Mouse (Mus musculus): ENCODE measurements around the gene Rnf126. TPM values are rescaled to one million over a fixed set of nuclear protein-coding genes. Genes with fewer than 3 reads are reported as not detected.
"Not testable (repeated sequence)": the region's sequence is repeated elsewhere in the genome, so short reads cannot be mapped to it uniquely, and the experiment has no call there.

Gene Rnf126
- total RNA-seq, 2 experiments from 2014 or later, result 47.4 to 51.1 TPM

DNA sequence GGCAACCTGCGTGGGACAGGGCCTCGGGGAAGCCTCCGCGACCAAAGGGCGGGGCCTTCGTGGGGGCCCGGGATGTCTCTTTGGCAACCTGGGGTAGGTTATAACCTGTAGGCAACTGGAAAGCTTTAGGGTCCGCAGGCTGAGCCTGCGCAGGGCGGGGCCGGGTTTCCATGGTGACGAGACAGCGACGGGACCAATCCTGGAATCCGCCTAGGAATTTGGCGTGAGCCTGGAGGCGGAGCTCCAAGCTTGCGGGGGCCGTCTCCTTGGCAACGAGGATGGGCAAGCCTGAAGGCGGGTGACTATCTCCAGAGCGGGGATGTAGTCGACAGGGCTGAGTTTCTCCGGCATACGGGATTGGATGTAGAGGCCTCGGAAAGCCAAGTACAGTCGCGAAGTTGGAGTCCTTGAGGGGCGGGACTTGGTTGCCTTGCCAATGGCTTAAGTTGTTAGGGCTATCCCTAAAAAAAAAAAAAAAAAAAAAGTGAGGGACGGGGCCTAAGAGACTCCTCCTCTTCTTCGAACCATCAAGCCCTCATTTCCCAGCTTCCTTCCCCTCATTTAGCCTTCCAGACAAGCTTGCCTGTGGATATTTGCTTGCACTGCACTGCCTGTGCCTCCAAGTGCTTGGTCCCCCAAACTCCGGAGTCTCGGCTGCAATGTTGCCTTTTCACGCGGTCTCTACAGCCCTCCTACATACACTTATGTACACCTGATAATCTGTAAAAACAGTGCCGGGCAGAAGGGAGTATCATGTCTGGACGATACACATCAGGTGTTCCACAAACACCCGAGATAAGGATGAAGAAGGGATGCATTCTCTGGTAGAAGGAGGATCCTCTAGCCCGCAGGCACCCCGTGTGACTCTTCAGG, 856 bp upstream of the Rnf126 start:
- DNase-seq (ENCODE audit: low spot score in 2 of 2), result peak; percentile 85 to 87

DNA sequence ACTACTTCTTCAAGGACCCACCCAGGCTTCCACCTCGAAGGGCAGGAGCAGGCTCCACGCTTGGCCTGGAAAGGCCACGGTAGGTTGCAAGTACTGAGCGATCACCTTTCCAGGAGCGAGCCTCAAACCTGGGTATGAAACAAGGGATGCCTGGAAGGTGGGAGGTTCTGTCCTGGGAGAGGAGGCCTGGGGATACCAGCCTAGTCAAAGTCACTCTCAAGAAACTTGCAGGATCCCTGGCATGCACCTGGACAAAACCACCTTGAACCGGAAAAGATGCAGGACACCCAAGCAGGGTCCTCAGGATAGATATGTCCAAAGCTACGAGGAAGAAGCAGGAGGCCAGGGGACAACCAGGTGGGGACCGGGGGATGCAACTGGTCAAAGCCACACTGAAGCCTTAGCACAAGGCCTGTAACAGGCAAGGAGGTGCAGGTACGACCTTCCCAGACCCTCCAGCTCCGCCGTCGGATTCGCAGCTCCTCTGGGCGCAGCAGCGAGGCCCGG, 698 bp downstream of the Rnf126 start:
- no peak for DNase-seq (ENCODE audit: low spot score in 2 of 2)

DNA sequence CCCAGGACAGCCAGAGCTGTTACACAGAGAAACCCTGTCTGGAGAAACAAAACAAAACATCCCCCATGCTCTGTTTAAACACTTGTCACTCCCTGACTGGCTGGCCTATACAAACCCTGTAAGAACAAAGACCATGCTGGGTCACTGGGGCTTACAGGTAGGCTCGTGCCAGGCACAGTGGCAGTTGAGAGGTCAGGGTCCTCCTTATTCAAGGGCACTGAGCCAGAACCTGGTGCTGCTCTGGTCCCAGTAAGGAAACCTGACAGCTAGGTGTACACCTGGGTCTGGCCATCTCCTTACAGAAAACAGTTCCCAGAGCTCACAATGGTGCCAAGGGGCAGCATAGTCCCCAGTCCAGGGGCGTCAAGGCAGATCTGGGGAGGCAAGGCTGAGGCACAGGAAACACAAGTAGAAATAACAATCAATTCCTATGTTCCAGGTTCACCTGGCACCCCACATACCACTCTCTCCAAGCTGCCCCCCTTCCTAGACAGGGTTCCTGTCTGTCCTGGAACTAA, 1.5 kb downstream of the Rnf126 start:
- no peak for DNase-seq (ENCODE audit: low spot score in 2 of 2)

DNA sequence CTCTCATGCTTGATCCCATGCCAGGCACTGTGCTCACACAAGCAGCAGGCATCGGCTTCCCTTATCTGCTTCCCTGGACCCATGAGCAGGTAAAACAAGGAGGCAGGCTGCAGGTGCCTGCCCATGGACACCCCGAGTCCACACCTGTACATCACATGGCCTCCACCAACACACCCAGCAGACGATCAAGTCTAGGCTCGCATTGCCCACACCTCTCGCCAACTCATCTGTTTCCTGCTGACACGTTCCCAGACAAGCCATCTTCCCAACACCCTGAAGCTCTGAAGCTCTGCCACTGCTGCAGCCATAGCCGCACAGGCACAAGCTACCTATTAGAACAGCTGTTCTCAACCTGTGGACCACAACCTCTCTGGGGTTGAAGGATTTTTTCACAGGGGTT, 2.5 kb downstream of the Rnf126 start:
- no peak for DNase-seq (ENCODE audit: low spot score in 2 of 2)

DNA sequence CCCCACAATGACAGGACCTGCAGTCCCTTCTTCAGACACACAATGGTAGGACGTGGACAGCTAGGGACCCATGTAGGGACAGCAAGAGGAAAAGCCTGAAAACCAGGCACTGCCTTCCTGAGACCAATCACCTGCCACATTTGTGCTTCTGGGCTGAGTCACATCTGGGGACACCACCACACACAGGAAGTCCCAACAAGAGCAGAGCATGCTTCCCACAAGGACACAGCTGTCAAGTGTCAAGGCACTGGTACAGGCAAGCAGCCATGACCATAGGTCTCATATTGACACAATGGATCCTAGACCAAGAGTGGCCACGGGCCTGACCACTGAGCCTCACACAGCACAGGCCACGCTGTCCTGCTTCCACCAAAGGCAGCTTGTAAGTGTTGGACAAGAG, 3.9 kb downstream of the Rnf126 start:
- no peak for DNase-seq (ENCODE audit: low spot score in 2 of 2)

DNA sequence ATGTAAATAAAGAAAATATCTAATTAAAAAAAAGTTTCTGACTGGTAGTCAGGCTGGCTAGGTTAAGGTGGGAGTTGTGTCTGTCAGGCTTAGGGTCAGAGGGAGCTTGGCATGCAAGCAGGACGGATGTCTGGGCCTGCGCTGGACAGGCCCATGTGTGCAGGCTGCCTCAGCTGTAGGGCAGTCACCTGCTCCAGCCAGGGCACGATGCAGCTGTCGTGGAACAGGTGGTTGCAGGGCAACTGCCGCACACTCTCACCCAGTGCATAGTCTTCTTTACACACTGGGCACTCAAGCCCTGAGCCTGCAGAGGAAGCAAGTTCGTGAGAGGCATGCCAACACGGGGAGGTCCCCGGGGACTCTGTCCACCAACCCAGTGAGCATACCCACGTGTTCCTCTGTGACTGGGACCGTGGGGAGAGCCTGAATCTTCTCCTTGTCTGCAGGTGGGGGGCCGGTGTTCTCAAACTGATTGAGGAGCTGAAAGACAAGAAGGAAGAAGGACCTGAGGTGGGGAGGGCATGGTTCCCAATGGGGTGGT, 6.1 kb downstream of the Rnf126 start:
- no peak for DNase-seq (ENCODE audit: low spot score in 2 of 2)

DNA sequence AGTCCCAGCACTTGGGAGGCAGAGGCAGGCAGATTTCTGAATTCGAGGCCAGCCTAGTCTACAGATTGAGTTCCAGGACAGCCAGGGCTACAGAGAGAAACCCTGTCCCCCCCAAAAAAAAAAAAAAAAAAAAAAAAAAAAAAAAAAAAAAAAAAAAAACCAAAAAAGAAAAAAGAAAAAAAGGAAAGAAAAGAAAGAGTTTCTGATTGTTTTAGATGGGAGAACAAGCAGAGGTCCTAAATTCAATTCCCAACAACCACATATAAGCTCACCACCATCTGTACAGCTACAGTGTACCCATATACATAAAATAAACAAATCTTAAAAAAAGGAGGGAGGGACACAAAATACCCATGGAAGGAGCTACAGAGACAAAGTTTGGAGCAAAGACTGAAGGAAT, 7.1 kb downstream of the Rnf126 start:
- not testable (repeated sequence) for DNase-seq (ENCODE audit: low spot score in 2 of 2)

DNA sequence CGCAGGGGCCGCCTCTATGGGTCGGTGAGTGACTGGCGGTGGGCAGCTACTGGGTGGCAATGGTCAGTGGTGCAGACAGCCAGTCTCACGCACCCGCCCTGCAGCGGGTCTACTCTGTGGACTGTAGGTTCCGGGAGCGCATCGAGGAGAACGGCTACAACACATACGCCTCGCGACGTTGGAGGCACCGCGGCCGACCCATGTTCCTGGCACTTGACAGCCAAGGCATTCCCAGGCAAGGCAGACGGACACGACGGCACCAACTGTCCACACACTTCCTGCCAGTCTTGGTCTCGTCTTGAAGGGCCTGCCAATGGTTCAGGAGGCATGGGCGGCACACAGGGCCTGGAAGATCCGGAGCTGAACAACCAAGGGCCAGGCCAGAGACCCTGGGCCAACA, 10.1 kb downstream of the Rnf126 start:
- DNase-seq (ENCODE audit: low spot score in 2 of 2), result no peak

DNA sequence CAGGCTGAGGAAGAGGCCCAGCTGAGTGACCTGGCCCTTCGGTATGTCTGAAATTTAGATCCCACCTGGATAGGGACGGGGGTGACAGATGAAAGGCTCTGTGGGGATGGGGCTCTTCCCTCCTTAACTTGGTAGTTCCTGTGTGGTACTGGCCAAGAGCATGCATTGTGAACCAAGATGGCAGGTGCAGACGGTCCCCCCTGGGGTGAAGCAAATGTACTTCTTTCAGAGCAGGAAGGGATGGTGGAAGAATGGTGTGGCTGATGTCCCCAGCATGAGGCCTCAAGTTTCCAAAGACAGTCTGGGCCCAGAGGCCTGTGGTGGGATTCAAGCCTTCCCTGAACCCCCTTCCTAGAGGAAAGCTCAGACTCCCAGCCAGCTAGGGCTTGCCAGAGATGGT, 10.9 kb downstream of the Rnf126 start:
- DNase-seq (ENCODE audit: low spot score in 2 of 2), result no peak

DNA sequence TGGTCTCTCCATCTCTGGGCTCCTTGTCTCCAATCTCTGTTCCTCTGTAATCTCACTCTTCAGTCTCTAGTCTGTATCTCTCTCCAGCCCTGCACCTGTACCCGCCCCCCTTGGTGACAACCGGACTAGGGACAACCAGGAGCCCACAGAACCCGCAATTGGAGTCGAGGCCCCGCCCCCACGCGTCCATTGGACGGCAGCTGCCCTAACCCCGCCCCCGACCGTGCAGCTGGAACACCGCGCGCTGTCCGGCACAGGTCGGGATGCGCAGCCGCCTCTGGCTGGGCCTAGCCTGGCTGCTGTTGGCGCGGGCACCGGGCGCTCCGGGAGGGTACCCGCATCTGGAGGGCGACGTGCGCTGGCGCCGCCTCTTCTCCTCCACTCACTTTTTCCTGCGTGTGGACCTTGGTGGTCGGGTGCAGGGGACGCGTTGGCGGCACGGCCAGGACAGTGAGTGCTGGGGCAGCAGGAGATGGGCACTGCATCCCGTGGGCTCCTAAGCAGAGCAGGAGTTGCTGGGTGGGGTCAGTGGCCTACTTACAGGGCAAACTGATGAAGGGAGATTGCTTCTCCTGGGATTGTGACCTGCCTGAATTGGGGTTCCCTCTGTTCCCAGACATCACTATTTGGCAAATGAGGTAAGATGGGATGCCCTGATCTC, 11.8 kb downstream of the Rnf126 start, which contains the start of gene Fgf22:
Gene Fgf22, plus strand, starts transcription at position 221 of the 661 bp plus-strand sequence.
- DNase-seq (ENCODE audit: low spot score in 2 of 2), result peak; percentile 66 to 68

DNA sequence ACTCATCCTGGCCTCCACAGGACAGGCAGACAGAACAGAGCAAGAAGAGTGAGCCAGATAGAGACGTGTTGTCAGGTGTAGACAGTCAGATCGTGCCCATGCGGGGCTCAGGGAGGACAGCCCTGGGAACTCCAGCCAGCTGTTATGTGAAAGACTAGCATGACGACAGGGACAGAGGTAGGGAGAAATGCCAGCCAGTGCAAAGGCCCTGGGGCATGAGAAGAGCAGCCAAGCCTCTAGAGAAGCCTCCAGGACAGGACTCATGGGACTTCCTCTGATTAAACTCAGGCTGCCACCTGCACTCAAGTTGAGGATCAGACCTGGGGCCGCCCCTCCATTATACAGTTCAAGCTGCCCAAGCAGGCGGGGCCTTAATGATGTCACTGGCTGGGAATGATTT, 18.3 kb downstream of the Rnf126 start:
- DNase-seq (ENCODE audit: low spot score in 2 of 2), result no peak

DNA sequence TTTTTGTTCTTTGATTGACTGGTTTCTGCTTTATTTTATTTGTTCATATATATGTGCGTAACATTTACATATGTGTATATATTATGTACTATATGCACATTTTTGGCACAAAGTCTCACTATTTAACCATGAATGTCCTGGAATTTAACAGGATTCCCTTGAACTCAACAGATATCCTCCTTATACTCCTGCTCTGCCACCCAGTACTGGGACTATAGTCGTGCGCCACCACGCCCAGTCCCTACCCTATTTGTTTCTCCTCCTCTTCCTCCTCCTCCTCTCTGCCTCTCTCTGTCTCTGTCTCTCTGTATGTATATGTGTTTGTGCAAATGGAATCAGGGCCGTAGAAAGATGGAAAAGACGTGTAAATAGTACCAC, 20.0 kb downstream of the Rnf126 start:
- DNase-seq (ENCODE audit: low spot score in 2 of 2), result no peak

DNA sequence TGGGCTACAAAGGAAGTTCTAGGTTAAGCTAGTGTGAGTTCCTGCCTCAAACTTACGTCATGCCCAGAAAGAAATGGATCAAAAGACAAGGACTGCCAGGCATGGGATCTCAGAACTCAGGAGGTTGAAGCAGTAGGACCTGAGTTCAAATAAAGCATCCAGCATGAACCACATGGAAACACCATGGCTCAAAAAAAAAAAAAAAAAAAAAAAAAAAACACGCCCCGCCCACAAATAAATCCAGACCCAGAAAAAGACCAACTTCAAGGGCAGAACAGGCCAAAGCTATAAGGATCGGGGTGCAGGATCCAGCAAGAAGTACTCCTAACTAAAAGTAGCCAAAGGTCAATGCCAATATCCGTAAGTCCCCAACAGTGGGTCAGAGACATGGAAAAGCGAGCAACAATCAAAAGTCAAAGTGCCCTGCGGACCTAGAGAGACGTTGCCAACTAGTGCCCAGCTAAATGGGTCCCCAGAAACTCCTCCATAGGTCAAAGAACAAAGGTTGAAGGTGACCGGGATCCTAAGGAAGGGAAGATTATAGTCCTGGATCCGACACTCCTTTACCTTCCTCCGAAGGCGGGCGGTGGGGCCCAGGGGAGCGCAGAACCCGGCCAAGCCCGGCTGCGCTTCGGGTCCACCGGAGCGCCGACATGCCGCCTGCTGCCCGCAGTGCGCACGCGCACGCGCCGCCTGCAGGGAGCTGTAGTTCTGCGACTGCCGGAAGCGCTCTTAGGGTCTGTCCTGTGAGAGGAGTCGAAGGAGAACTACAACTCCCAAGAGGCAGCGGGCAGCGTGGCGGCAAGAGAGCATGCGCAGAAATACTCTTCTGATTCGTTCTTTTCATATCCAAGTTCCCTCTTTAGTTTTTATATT, 20.6 kb downstream of the Rnf126 start, which contains the start of gene Polrmt:
Gene Polrmt, minus strand, starts transcription at position 684 of the 876 bp plus-strand sequence.
- peak; percentile 85 to 90 for DNase-seq (ENCODE audit: low spot score in 2 of 2)

DNA sequence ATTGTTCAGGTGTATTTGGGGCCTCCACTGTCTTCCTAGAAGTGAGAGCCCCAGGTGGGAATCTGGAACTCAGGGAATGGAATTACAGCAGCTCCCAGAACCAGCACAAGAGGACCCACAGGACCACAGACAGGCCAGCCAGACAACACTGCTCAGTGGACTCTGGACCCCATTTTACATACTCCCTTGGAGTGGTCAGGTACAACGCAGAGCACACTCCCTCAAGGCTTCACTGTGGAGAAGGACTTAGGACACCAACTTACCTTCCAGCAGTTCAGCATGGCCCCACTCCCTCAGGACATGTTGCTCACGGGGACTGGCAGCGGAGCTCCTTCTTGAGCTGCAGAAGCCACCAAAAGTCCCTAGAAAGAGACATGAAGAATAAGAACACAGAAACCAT, 21.3 kb downstream of the Rnf126 start:
- no peak for DNase-seq (ENCODE audit: low spot score in 2 of 2)

DNA sequence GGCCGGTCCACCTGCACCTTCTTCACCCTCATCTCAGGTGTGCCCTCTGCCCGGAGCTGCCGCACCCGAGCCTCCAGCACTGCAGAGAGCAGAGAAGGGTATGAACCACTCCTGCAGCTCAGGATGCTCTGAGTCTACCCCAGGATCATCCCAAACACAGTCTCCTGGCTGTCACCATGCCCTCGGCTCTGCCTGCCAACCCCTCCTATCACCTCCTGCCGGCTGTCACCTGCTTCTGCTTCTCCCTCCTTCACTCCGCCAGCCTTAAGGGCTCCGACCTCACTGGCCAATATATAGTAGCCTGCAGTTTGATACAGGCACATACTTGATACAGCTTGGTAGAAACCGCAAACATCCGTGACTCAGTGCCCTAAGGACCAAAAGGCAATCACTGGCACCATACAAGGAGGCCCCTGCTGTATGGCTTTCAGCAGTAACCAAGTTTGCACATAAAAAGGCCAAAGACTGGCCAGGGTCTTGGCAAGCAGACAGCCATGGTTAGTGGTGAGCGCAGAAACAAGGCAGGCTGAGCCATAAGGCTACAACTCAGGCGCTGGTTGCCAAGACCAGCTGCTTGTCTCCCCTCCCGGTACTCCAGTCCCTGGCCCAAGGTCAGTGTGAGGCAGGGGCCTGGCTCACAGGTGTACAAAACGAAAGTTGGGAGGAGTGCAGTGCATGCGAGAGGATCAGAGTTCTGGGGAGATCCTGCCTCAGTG, 22.9 kb downstream of the Rnf126 start:
- DNase-seq (ENCODE audit: low spot score in 2 of 2), result no peak

DNA sequence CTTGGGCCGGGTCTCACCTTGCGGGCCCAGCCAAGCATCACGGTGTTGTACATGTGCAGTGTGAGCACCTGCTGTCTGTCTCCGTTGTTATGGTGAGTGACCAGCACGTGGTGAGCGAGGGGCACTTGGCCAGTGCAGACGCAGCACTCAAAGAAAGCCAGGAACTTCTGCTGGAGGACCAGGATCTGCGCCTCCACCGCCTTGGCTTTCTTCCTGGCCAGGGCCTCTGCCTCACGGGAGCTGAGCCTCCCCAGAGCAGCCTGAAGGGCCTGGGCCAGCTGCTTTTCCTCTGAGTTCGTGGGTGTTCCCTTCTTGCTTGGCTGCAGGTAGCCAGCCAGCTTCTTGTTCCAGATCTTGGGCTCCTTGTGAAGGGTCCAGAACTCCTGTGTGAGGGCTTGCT, 23.6 kb downstream of the Rnf126 start:
- DNase-seq (ENCODE audit: low spot score in 2 of 2), result no peak

DNA sequence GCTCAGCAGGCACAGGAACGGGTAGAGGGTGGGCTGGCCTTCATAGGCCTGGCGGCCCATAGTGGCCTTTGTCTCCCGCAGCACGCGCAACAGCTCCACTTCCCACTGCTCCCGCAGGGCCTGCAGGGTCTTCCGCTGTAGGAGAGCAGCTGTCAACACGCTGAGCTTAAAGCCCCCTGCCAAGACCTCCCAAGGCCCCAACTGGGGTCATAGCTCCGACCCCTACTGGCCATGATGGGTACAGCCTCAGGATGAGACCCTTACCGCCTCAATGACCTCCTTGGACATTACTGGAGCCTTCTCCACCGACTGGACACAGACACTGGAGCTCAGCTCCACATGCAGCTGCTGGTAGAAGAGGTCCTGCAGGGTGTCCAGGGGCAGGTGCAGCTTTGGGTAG, 25.9 kb downstream of the Rnf126 start:
- DNase-seq (ENCODE audit: low spot score in 2 of 2), result no peak

DNA sequence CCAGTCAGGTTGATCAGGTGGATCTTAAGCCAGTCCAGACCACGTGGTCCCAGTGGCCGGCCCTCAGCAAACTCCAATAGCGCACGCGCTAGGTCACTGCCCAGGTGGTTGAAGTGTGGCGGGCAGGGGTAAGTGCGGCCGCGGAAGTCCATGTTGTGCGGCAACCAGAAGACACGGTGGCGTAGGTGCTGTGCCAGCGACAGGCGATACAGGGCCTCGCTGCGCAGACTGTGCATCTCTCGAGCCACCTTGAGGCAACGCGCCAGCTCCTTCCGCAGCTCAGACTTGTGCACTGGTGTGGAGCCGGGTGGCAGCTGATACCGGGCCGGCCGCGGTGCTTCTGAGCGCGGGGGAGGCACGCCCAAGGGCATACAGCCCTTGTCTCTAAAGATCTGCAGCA, 27.5 kb downstream of the Rnf126 start:
- DNase-seq (ENCODE audit: low spot score in 2 of 2), result no peak

DNA sequence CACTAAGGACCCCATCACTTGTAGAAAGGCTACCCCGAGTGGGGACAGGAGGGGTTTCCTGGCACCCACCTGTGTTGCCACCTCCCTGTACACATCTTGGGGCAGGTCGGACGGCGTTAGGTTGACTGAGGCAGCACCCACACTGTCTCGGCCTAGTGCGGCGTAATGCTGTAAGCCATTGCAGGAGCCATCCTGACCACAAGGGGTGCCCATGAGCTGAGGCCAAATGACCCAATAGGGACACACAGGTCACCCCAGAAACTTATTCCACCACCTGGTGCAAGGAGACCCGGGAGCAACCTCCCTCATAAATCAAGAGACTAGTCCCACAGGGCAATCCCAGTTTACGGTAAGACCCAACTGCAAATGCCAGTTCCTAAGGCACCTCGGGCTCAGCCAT, 28.5 kb downstream of the Rnf126 start:
- DNase-seq (ENCODE audit: low spot score in 2 of 2), result no peak

DNA sequence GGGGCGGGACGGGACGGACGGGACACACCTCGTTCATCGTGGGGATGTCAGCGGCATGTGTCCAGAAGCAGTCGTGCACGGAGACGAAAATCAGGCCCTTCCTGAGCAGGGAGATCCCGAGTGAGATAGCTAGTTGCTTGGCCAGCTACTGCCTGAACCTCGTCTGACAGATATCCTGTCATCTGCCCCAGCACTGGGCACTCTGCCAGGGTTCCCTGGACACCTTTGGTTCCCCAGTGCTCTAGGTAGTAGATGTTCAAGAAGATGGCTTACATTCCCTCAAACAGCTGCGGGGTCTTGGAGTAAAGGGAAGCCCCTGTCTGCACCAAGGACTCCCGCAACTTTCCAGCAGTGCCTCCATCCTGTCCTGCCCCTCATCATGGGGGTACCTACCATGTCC, 30.0 kb downstream of the Rnf126 start:
- no peak for DNase-seq (ENCODE audit: low spot score in 2 of 2)
